Mouse (Mus musculus) bone marrow, adult 2 months (tissue): ENCODE results near the gene Ttc9c.

Experiments used
- CTCF ChIP-seq: fragments of 200-500 bp; IDR thresholded peaks from 2 replicates; pipeline ENCODE4 v1.5.1; 2011; ENCODE audit warnings: low read length, control low read depth; ENCODE audit not compliant: control insufficient read depth, insufficient read depth
- POLR2A ChIP-seq: fragments of 200-500 bp; IDR thresholded peaks from 2 replicates; pipeline ENCODE4 v1.6.1; 2011; ENCODE audit warnings: low read depth, mild to moderate bottlenecking, control low read depth, low read length, borderline replicate concordance; ENCODE audit not compliant: control insufficient read depth

DNA sequence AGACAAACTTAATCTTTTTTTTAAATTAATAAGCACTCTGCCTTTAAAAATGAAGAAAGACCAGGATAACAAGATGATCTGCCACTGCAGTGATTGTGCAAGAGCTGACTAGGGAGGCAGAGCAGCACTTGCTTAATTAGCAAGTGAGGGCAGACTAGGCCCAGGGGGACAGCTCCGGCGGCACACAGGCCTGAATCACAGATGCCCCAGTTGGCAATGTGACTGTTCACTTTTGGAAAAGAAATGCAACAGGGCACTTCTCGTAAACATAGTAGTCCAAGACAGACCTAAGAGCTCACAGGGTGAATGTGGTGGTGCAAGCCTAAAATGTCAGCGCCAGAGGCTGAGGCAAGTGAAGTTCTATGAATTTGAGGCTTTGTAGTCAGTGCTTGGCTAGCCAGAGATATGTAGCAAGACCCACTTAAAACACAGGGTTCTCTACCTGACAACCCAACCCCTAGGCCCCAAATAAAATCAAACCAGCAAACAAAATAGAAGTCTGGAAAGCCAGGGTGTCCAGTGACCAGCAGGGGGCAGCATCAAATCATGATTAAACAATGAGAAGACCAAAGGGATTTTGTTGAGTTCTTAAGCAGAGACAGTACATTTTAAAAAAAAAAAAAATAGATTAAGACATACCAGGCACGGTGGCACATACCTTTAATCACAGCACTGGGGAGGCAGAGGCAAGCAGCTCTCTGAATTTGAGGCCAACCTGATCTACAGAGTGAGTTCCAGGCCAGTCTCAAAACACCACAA, 25.4 kb upstream of the Ttc9c start:
- TF ChIP-seq CTCF, result peak; percentile 39
- TF ChIP-seq POLR2A, result no peak
